Mouse (Mus musculus) thymus, adult 2 months (tissue): ENCODE results near the gene Kif3c. TPM values are rescaled to one million over a fixed set of nuclear protein-coding genes. Genes with fewer than 3 reads are reported as not detected.
"Not testable (repeated sequence)": the region's sequence is repeated elsewhere in the genome, so short reads cannot be mapped to it uniquely, and the experiment has no call there.

Source experiments
- DNase-seq: peaks from one replicate; pipeline ENCODE4 v3.0.0; 2021
- H3K27ac ChIP-seq: fragments of 200-500 bp; 2 replicates; pipeline ENCODE4 v1.5.1; 2012; ENCODE audit warnings: low read length, control low read depth; ENCODE audit not compliant: control insufficient read depth, insufficient read depth
- H3K27me3 ChIP-seq: fragments of 200-500 bp; 2 replicates; pipeline ENCODE4 v1.6.1; 2012; ENCODE audit warnings: mild to moderate bottlenecking, low read length, moderate library complexity, mixed read lengths; ENCODE audit not compliant: control insufficient read depth, insufficient read depth
- H3K36me3 ChIP-seq: fragments of 200-500 bp; 2 replicates; pipeline ENCODE4 v1.6.1; 2012; ENCODE audit warnings: mild to moderate bottlenecking, low read length, moderate library complexity; ENCODE audit not compliant: control insufficient read depth, insufficient read depth
- H3K4me1 ChIP-seq: fragments of 200-500 bp; replicated peaks from 2 replicates; pipeline ENCODE4 v1.6.1; 2012; ENCODE audit warnings: low read length; ENCODE audit not compliant: control insufficient read depth, insufficient read depth
- H3K4me3 ChIP-seq: fragments of 200-500 bp; 2 replicates; pipeline ENCODE4 v1.5.1; 2012; ENCODE audit warnings: mild to moderate bottlenecking, low read length, control low read depth, moderate library complexity; ENCODE audit not compliant: control insufficient read depth, insufficient read depth
- CTCF ChIP-seq: fragments of 200-500 bp; IDR thresholded peaks from 2 replicates; pipeline ENCODE4 v1.5.1; 2012; ENCODE audit warnings: mild to moderate bottlenecking, control low read depth, low read length, moderate library complexity, borderline replicate concordance; ENCODE audit not compliant: control insufficient read depth, poor library complexity, insufficient read depth; ENCODE audit errors: extremely low read depth
- POLR2A ChIP-seq: fragments of 200-500 bp; IDR thresholded peaks from 2 replicates; pipeline ENCODE4 v1.6.1; 2012; ENCODE audit warnings: mild to moderate bottlenecking, low read length, control low read depth, moderate library complexity; ENCODE audit not compliant: control insufficient read depth, poor library complexity, insufficient read depth; ENCODE audit errors: extremely low read depth
- WGBS: fragments of 180-500 bp; shearing (Covaris S2); methylation state at CpG from one replicate; pipeline ENCODE4 v1.1.7; 2018; 5-methylcytosine and 5-hydroxymethylcytosine counted together
- polyA plus RNA-seq: library from polyadenylated mRNA; depleted of rRNA; stranded (reverse); fragments of >200 nt; gene quantifications from 2 replicates; pipeline ENCODE4 v1.2.3, GENCODE M21; 2012

Gene Kif3c
- polyA plus RNA-seq, 1 experiment, result 17.5 TPM

DNA sequence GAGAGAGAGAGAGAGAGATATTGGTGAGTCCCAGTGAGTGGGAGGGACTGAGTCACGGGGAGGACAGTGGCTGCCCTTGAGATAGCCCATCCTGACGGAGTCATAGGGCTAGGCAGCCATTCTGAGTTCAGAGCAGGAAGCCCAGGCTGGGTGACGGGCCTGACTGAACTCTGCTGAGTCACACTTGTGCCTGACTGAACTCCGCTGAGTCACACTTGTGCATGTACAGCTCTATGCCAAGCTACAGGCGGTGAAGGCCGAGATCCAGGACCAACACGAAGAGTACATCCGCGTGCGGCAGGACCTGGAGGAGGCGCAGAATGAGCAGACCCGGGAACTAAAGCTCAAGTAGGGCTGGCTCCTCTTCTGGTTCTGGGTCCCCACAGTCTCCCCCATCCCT lies 24.5 kb downstream of the Kif3c start:
- Histone ChIP-seq H3K4me1 (no peaks in the 10 kb centered on the region), H3K4me3 (no peak overlapping the region), H3K27me3 (no peaks in the 10 kb centered on the region), H3K36me3 (peaks cover 10% of the 10 kb centered on the region), H3K27ac (no peak overlapping the region)
- WGBS, result 96% methylated on average over 12 of the region's 12 CpGs
- TF ChIP-seq CTCF, result no peak
- no peak for TF ChIP-seq POLR2A
- DNase-seq, result no peak

DNA sequence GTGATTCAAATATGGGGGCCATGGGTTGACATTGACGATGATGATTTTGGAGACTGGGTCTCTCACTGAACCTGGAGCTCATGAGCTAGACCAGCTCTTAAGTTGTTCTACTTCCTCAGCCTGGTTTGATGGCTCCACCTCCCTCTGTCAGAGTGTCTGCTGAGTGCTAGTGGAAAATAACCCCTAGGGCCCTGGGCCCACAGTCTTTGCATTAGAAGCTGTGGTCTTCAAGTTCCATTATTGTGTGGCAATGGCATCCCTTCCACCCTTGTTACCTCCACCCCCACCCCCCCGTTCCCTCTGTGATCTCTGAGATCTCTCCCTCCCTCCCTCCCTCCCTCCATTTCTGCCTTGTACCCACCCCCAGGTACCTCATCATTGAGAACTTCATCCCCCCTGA lies 25.1 kb downstream of the Kif3c start:
- H3K36me3 ChIP-seq, result peaks cover 10% of the 10 kb centered on the region
- DNase-seq, result no peak
- H3K4me3 ChIP-seq, result no peak overlapping the region
- no peak overlapping the region for H3K27ac ChIP-seq
- 95% methylated on average over 2 of the region's 2 CpGs for WGBS
- H3K4me1 ChIP-seq, result no peaks in the 10 kb centered on the region
- TF ChIP-seq POLR2A (no peak), CTCF (no peak)
- H3K27me3 ChIP-seq, result no peaks in the 10 kb centered on the region

DNA sequence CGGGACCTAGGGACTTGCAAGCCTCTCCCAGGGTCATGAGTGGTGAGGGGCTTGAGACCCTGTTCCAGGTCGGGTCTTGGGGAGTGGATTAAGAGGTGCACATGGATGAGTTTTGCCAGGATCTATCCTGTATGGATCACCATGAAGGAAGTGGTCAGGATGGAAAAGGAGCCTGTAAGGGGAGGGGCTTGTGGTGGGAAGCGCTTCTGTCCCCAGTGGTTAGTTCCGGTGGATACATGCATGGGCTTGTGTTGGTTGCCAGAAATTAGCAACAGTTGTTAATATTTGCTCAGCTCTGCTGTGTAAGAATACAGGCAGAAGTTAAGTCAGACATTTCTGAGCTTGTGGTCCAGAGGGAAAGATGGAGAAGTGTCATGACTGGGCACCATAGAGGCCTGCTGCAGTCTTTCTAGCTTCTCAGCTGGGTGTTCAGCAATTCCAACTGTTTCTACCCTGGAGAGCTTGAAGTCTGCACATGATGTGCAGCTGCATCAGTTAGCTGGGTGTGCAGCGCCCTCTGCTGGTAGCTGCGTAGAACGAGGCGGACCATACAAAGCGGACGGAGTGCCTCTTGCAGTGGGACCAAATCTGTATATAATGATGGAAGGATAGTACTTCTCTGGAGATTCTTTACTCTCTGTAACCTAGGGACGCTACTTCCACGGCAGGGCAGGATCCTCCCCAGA lies 25.8 kb downstream of the Kif3c start:
- Histone ChIP-seq H3K27ac (no peak overlapping the region), H3K4me1 (no peaks in the 10 kb centered on the region), H3K36me3 (peaks cover 10% of the 10 kb centered on the region), H3K4me3 (no peak overlapping the region), H3K27me3 (no peaks in the 10 kb centered on the region)
- WGBS, result 45% methylated on average over 12 of the region's 12 CpGs
- peak; percentile 72 for DNase-seq
- TF ChIP-seq POLR2A, result no peak
- peak; percentile 94 for TF ChIP-seq CTCF

DNA sequence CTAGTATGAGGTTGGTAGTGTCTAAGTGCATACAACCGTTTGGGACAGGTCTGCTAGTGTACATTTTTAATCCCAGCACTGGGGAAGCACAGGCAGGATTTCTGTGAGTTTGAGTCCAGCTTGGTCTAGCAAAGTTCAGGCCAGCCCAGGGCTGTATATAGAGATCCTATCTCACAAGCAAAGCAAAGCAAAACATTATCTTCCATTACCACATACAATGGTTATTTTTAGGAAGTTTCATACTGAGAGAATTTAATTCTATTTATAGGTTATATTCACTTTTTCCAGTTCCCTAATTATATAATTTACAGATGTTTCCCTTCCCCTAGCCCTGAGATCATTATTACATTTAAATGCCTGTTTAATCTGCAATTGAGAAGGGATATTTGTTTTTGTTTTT lies 26.3 kb downstream of the Kif3c start:
- Histone ChIP-seq H3K27me3 (no peaks in the 10 kb centered on the region), H3K36me3 (peaks cover 10% of the 10 kb centered on the region), H3K4me3 (no peak overlapping the region), H3K4me1 (no peaks in the 10 kb centered on the region), H3K27ac (no peak overlapping the region)
- no peak for TF ChIP-seq POLR2A
- no peak for TF ChIP-seq CTCF
- 64% methylated on average over 1 of the region's 1 CpGs for WGBS
- DNase-seq, result no peak

DNA sequence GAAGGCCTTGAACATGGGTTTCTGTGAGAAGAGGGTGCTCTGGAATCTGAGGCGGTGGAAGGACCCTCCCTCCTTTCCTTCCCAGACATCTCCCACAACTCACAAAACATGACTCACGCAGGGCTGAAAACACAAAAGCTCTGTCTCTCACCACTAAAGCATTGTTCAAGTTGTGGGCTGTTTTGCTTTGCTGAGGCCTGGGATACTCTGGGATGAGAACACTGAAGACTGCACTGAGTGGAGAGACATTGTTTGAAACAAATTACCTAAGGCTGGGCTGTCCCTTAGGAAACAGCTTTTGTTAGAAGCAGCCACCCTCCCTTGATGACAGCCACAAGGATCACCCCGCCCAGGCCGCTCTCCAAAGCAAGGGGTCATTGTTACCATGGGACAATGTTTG lies 28.2 kb downstream of the Kif3c start:
- Histone ChIP-seq H3K36me3 (peaks cover 8% of the 10 kb centered on the region), H3K4me1 (no peaks in the 10 kb centered on the region), H3K27me3 (no peaks in the 10 kb centered on the region), H3K4me3 (no peak overlapping the region), H3K27ac (no peak overlapping the region)
- DNase-seq, result no peak
- TF ChIP-seq POLR2A (no peak), CTCF (no peak)
- 97% methylated on average over 4 of the region's 4 CpGs for WGBS

DNA sequence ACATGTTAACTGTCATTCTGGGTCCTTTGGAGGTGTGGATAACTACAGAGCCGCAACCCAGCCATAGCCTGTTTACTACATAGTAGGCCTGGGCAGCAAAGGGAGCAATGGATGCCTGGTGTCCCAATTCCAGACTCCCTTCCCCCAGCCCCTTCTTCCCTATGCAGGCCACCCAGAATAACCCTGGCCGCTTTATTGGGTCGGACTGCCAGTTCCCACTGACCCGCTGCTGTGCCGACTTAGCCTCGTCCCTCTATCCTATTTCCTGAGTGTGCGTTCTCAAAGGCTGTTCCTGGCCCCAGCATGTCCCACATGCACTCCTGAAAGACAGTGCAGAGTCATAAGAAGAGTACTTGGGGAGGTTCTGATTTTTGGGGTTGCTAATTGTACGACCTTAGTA lies 32.0 kb downstream of the Kif3c start:
- DNase-seq, result no peak
- no peaks in the 10 kb centered on the region for H3K36me3 ChIP-seq
- H3K27ac ChIP-seq, result no peak overlapping the region
- H3K27me3 ChIP-seq, result no peaks in the 10 kb centered on the region
- no peak overlapping the region for H3K4me3 ChIP-seq
- no peaks in the 10 kb centered on the region for H3K4me1 ChIP-seq
- 98% methylated on average over 8 of the region's 8 CpGs for WGBS
- TF ChIP-seq CTCF, result no peak
- TF ChIP-seq POLR2A, result no peak

DNA sequence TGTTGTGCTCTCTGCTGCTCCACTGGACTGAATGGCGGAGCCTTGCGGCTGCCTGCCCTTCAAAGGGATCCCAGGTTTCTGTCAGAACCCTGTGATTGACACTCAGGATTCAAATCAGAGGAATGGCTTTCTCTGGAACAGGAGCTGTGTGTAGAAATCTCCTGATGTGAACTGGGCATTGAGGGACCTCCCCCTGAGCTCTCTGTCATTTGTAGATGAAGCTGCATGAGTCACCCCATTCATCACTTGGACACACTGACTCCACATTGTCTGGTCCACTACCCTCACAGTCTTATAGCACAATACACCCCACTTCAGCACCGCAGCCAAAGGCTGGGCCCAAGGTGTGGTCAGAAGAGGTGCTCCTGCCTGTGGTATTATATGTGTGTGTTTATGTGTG lies 40.7 kb downstream of the Kif3c start:
- H3K4me3 ChIP-seq, H3K27me3 ChIP-seq, H3K4me1 ChIP-seq, DNase-seq, H3K27ac ChIP-seq: not testable (repeated sequence)
- H3K36me3 ChIP-seq, result peaks cover 17% of the 10 kb centered on the region
- WGBS, result 92% methylated on average over 3 of the region's 3 CpGs
